16 mouse cellular contexts compared by ENCODE assay signal in genomic region chr6:144252191-144252718, GRCm38 (mm10).
DNase-seq lines count a peak whose midpoint lies in the region; ATAC-seq and TF ChIP-seq lines count a peak whose summit lies in the region.
"Had no signal": no experiment of that assay in that cellular context is flagged by ENCODE, and none has a peak within 500 bp of the region (broad histone marks: within the 10 kb centered on the region; RNA-seq: fewer than 3 reads in every experiment).

No protein-coding gene starts in this region.

- peak; percentile 23 for DNase-seq in embryonic facial prominence, embryonic 10.5 days (ENCODE audit: low spot score)
- peak; percentile 5 for DNase-seq in hindbrain, postnatal 0 days (ENCODE audit: low spot score)
- peak; percentile 28 for DNase-seq in neural tube, embryonic 10.5 days (ENCODE audit: extremely low spot score, low spot score)
- DNase-seq in adrenal gland, postnatal 4 days (ENCODE audit: low spot score in 2 of 2) = no peak
- no peak for DNase-seq in right cerebral cortex, adult 2 months (ENCODE audit: low spot score in 2 of 2)
- DNase-seq: adrenal gland, postnatal 14 days; cerebellum, adult 9-10 months; heart, adult 18-20 months; layer of hippocampus, adult 9-11 months; lung, embryonic 14.5 days; thymus, adult 18-20 months had no signal

- H3K4me3 ChIP-seq in embryonic facial prominence, embryonic 10.5 days = no peak overlapping the region
- no peak overlapping the region for H3K4me3 ChIP-seq in forebrain, embryonic 13.5 days
- H3K4me3 ChIP-seq in hindbrain, postnatal 0 days (ENCODE audit: low read length) = no peak overlapping the region
- H3K4me3 ChIP-seq in kidney, embryonic 15.5 days (replicated peaks) = no peak overlapping the region

- H3K27me3 ChIP-seq in embryonic facial prominence, embryonic 10.5 days (replicated peaks; ENCODE audit: low read depth, poor library complexity, severe bottlenecking) = no peaks in the 10 kb centered on the region; the same call in 1 of the 2 replicates
- no peaks in the 10 kb centered on the region for H3K27me3 ChIP-seq in forebrain, embryonic 13.5 days
- H3K27me3 ChIP-seq in hindbrain, postnatal 0 days (ENCODE audit: insufficient read depth, low read length) = no peaks in the 10 kb centered on the region
- H3K27me3 ChIP-seq in kidney, embryonic 15.5 days = no peaks in the 10 kb centered on the region

- TF ChIP-seq CTCF in hindbrain, postnatal 0 days (IDR thresholded peaks at IDR 0.05; ENCODE audit: low read depth) = no peak

- H3K4me1 ChIP-seq in embryonic facial prominence, embryonic 10.5 days = peaks cover 46% of the 10 kb centered on the region
- H3K4me1 ChIP-seq in forebrain, embryonic 13.5 days = peaks cover 48% of the 10 kb centered on the region
- H3K4me1 ChIP-seq in hindbrain, postnatal 0 days (ENCODE audit: insufficient read depth, low read length) = peaks cover 10% of the 10 kb centered on the region; the same call in 1 of the 2 replicates
- H3K4me1 ChIP-seq in kidney, embryonic 15.5 days = peaks cover 4% of the 10 kb centered on the region; the same call in 1 of the 2 replicates

- H3K4me2 ChIP-seq in forebrain, embryonic 13.5 days = peak overlapping the region; percentile 29
- H3K4me2 ChIP-seq in hindbrain, postnatal 0 days (ENCODE audit: low read depth, low read length) = no peak overlapping the region
- no peak overlapping the region for H3K4me2 ChIP-seq in kidney, embryonic 15.5 days
- H3K4me2 ChIP-seq: lung, embryonic 14.5 days had no signal

- ATAC-seq in forebrain, embryonic 13.5 days = peak; percentile 42; the same call in 1 of the 2 replicates
- no peak for ATAC-seq in hindbrain, postnatal 0 days
- no peak for ATAC-seq in kidney, embryonic 15.5 days (replicated peaks; ENCODE audit: low FRiP score)
- ATAC-seq: CD4-positive, CD25-positive, alpha-beta regulatory T cell, adult 4 months had no signal

- peak overlapping the region; percentile 84 for H3K27ac ChIP-seq in embryonic facial prominence, embryonic 10.5 days (replicated peaks)
- H3K27ac ChIP-seq in forebrain, embryonic 13.5 days = peak overlapping the region; percentile 80
- H3K27ac ChIP-seq in hindbrain, postnatal 0 days = no peak overlapping the region
- H3K27ac ChIP-seq in kidney, embryonic 15.5 days = no peak overlapping the region
- H3K27ac ChIP-seq: kidney, postnatal 0 days; macrophage had no signal

- 45% methylated on average over 7 of the region's 7 CpGs for WGBS in embryonic facial prominence, embryonic 10.5 days
- WGBS in forebrain, embryonic 13.5 days = 10% methylated on average over 7 of the region's 7 CpGs
- 37% methylated on average over 7 of the region's 7 CpGs for WGBS in hindbrain, postnatal 0 days
- 69% methylated on average over 7 of the region's 7 CpGs for WGBS in kidney, embryonic 15.5 days

- no peak overlapping the region for H3K9ac ChIP-seq in forebrain, embryonic 13.5 days
- H3K9ac ChIP-seq in hindbrain, postnatal 0 days (replicated peaks; ENCODE audit: low read length) = no peak overlapping the region
- no peak overlapping the region for H3K9ac ChIP-seq in kidney, embryonic 15.5 days
- H3K9ac ChIP-seq: lung, embryonic 14.5 days had no signal

- H3K9me3 ChIP-seq in embryonic facial prominence, embryonic 10.5 days = no peaks in the 10 kb centered on the region
- H3K9me3 ChIP-seq in forebrain, embryonic 13.5 days (replicated peaks) = no peaks in the 10 kb centered on the region
- H3K9me3 ChIP-seq in hindbrain, postnatal 0 days (ENCODE audit: low read length) = no peaks in the 10 kb centered on the region
- H3K9me3 ChIP-seq in kidney, embryonic 15.5 days (replicated peaks) = no peaks in the 10 kb centered on the region

- no peaks in the 10 kb centered on the region for H3K36me3 ChIP-seq in embryonic facial prominence, embryonic 10.5 days (replicated peaks)
- H3K36me3 ChIP-seq in forebrain, embryonic 13.5 days (ENCODE audit: poor library complexity, severe bottlenecking) = no peaks in the 10 kb centered on the region
- H3K36me3 ChIP-seq in hindbrain, postnatal 0 days (ENCODE audit: insufficient read depth, low read length) = no peaks in the 10 kb centered on the region
- H3K36me3 ChIP-seq in kidney, embryonic 15.5 days = no peaks in the 10 kb centered on the region

Comparison
In these comparisons a context has a peak if more than half of its experiments do, and no peak if none do; other contexts are left out.
1. DNase-seq: peak in embryonic facial prominence, embryonic 10.5 days (single experiment), hindbrain, postnatal 0 days (single experiment) and neural tube, embryonic 10.5 days (single experiment); none in adrenal gland, postnatal 4 days (0 of 2) and right cerebral cortex, adult 2 months (0 of 2).
2. H3K27ac ChIP-seq: peak in embryonic facial prominence, embryonic 10.5 days (single experiment) and forebrain, embryonic 13.5 days (single experiment); none in hindbrain, postnatal 0 days (single experiment) and kidney, embryonic 15.5 days (single experiment).